Mouse (Mus musculus) myocyte (in vitro differentiated cells): Measurements from ENCODE around the gene Uqcrq. TPM values are rescaled to one million over a fixed set of nuclear protein-coding genes. Genes with fewer than 3 reads are reported as not detected.

Experiments
- H3K27me3 ChIP-seq: one replicate; pipeline ENCODE4 v1.6.1; 2011; ENCODE audit not compliant: control insufficient read depth, insufficient read depth, insufficient read length
- H3K36me3 ChIP-seq: one replicate; pipeline ENCODE4 v1.6.1; 2011; ENCODE audit not compliant: control insufficient read depth, insufficient read depth
- H3K4me2 ChIP-seq: one replicate; pipeline ENCODE4 v1.6.1; 2011; ENCODE audit warnings: low read depth, control low read depth
- H3K4me3 ChIP-seq: one replicate; pipeline ENCODE4 v1.5.1; 2011; ENCODE audit warnings: mild to moderate bottlenecking, control low read depth, moderate library complexity
- H3K79me2 ChIP-seq: one replicate; pipeline ENCODE4 v1.6.1; 2011; ENCODE audit not compliant: control insufficient read depth, insufficient read depth
- H3ac ChIP-seq: one replicate; pipeline ENCODE4 v1.6.1; 2011; ENCODE audit not compliant: control insufficient read depth, insufficient read length
- CEBPB ChIP-seq: IDR thresholded peaks from 2 replicates; pipeline ENCODE4 v1.6.1; 2011; ENCODE audit warnings: mild to moderate bottlenecking, moderate library complexity; ENCODE audit not compliant: poor library complexity, insufficient read depth, severe bottlenecking
- E2F4 ChIP-seq: IDR thresholded peaks from one replicate; pipeline ENCODE4 v1.6.1; 2011; ENCODE audit warnings: mild to moderate bottlenecking, control low read depth, moderate library complexity; ENCODE audit not compliant: insufficient read depth
- MAX ChIP-seq: IDR thresholded peaks from one replicate; pipeline ENCODE4 v1.6.1; 2011; ENCODE audit warnings: low read depth, mild to moderate bottlenecking, control low read depth
- MYOD1 ChIP-seq, 3 experiments: IDR thresholded peaks; one replicate each; pipeline ENCODE4 v1.6.1; 2011; ENCODE audit warnings: control low read depth in 2 of 3, low read depth in 2 of 3, mild to moderate bottlenecking in 2 of 3, moderate library complexity in 1 of 3; ENCODE audit not compliant: insufficient read length in 2 of 3, control insufficient read depth in 1 of 3
- MYOG ChIP-seq, 3 experiments: IDR thresholded peaks; one replicate each; pipeline ENCODE4 v1.6.1; 2011; ENCODE audit warnings: control low read depth in 2 of 3, low read depth in 2 of 3, mild to moderate bottlenecking in 2 of 3; ENCODE audit not compliant: insufficient read length in 2 of 3, control insufficient read depth in 1 of 3, insufficient read depth in 1 of 3
- POLR2A ChIP-seq: IDR thresholded peaks from one replicate; pipeline ENCODE4 v1.6.1; 2011; ENCODE audit warnings: low read depth, mild to moderate bottlenecking, control low read depth, moderate library complexity; ENCODE audit not compliant: insufficient read length
- POLR2AphosphoS2 ChIP-seq: IDR thresholded peaks from one replicate; pipeline ENCODE4 v1.6.1; 2011; ENCODE audit warnings: low read depth, control low read depth; ENCODE audit not compliant: insufficient read length
- REST ChIP-seq: IDR thresholded peaks from one replicate; pipeline ENCODE4 v1.6.1; 2011; ENCODE audit warnings: mild to moderate bottlenecking, control low read depth, moderate library complexity; ENCODE audit not compliant: insufficient read depth, insufficient read length
- SRF ChIP-seq: IDR thresholded peaks from one replicate; pipeline ENCODE4 v1.6.1; 2011; ENCODE audit warnings: low read depth; ENCODE audit not compliant: control insufficient read depth, insufficient read length
- TCF12 ChIP-seq: IDR thresholded peaks from one replicate; pipeline ENCODE4 v1.6.1; 2011; ENCODE audit warnings: mild to moderate bottlenecking, control low read depth; ENCODE audit not compliant: poor library complexity, insufficient read depth, severe bottlenecking
- TCF3 ChIP-seq: IDR thresholded peaks from one replicate; pipeline ENCODE4 v1.6.1; 2011; ENCODE audit warnings: low read depth, control low read depth; ENCODE audit not compliant: insufficient read length
- USF1 ChIP-seq: IDR thresholded peaks from one replicate; pipeline ENCODE4 v1.6.1; 2011; ENCODE audit warnings: low read depth, mild to moderate bottlenecking, control low read depth, moderate library complexity
- polyA plus RNA-seq: library from polyadenylated mRNA; unstranded; fragments of >200 nt; fragmentation: generic; extraction: Trizol; gene quantifications from one replicate; pipeline ENCODE4 v1.2.1, GENCODE M21; 2012; ENCODE audit warnings: missing spikeins

Uqcrq gene
- polyA plus RNA-seq, 1 experiment: 1,153 TPM

GRCm38 (mm10) chr11:53475620-53476019 is 45.0 kb upstream of the Uqcrq start:
- H3ac ChIP-seq: no peak overlapping the region
- TF ChIP-seq CEBPB (no peak), REST (no peak), MYOG (IDR thresholded peaks at IDR 0.05; ENCODE audit: control insufficient read depth in 1 of 3, insufficient read depth in 1 of 3, insufficient read length in 2 of 3, low read depth in 2 of 3) (no peak), POLR2A (no peak), MAX (no peak), SRF (no peak), POLR2AphosphoS2 (no peak), E2F4 (no peak), TCF3 (no peak), USF1 (no peak), TCF12 (no peak), MYOD1 (IDR thresholded peaks at IDR 0.05; ENCODE audit: control insufficient read depth in 1 of 3, insufficient read length in 2 of 3, low read depth in 2 of 3) (no peak)

DNA sequence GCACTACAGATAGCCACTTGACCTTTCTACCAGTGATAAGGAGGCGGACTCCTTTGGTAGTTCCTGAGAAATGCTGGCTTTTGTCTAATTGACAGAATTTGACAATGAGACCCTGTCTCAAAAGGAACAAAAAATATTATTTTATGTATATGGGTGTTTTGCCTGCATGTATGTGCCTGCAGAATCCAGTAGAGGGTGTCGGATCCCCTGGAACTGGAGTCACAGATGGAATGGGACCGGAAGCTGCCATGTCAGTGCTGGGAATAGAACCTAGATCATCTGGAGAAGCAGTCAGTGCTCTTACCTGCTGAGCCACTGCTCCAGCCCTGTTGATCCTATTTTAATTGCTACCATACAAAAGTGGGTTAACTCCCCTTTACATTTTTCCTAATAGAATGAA is 42.1 kb upstream of the Uqcrq start:
- Histone ChIP-seq H3K4me2 (no peak overlapping the region), H3K79me2 (no peaks in the 10 kb centered on the region), H3K36me3 (no peaks in the 10 kb centered on the region), H3K27me3 (peaks cover 12% of the 10 kb centered on the region), H3K4me3 (no peak overlapping the region), H3ac (no peak overlapping the region)
- TF ChIP-seq SRF: no peak
- no peak for TF ChIP-seq E2F4
- no peak for TF ChIP-seq USF1
- TF ChIP-seq TCF3: no peak
- no peak for TF ChIP-seq POLR2A
- no peak for TF ChIP-seq POLR2AphosphoS2
- TF ChIP-seq CEBPB: no peak
- no peak for TF ChIP-seq MYOG (IDR thresholded peaks at IDR 0.05; ENCODE audit: control insufficient read depth in 1 of 3, insufficient read depth in 1 of 3, insufficient read length in 2 of 3, low read depth in 2 of 3)
- TF ChIP-seq TCF12: no peak
- no peak for TF ChIP-seq MYOD1 (IDR thresholded peaks at IDR 0.05; ENCODE audit: control insufficient read depth in 1 of 3, insufficient read length in 2 of 3, low read depth in 2 of 3)
- TF ChIP-seq MAX: no peak
- TF ChIP-seq REST: no peak

More at GRCm38 (mm10) chr11:53475620-53476019, 45.0 kb upstream of the Uqcrq start:
- peaks cover 12% of the 10 kb centered on the region for H3K27me3 ChIP-seq
- H3K79me2 ChIP-seq: no peaks in the 10 kb centered on the region
- H3K4me2 ChIP-seq: no peak overlapping the region
- no peak overlapping the region for H3K4me3 ChIP-seq
- no peaks in the 10 kb centered on the region for H3K36me3 ChIP-seq

- H3ac ChIP-seq: no peak within 1 kb of the TSS
- TF ChIP-seq MAX (no peak), MYOG (IDR thresholded peaks at IDR 0.05; ENCODE audit: control insufficient read depth in 1 of 3, insufficient read depth in 1 of 3, insufficient read length in 2 of 3, low read depth in 2 of 3) (no peak), REST (no peak), E2F4 (no peak), CEBPB (no peak), POLR2A (no peak), MYOD1 (IDR thresholded peaks at IDR 0.05; ENCODE audit: control insufficient read depth in 1 of 3, insufficient read length in 2 of 3, low read depth in 2 of 3) (no peak), USF1 (no peak), TCF3 (no peak), TCF12 (no peak), SRF (no peak), POLR2AphosphoS2 (no peak)
- H3K4me2 ChIP-seq: peak within 1 kb of the TSS; percentile 66
- no peak within 1 kb of the TSS for H3K4me3 ChIP-seq
- H3K36me3 ChIP-seq: no peaks in the 10 kb centered on the region
- H3K27me3 ChIP-seq: peaks cover 12% of the 10 kb centered on the region
- H3K79me2 ChIP-seq: no peaks in the 10 kb centered on the region
These were observed 39.5 kb upstream of the Uqcrq start, which contains the start of gene Gm9837 for GRCm38 (mm10) chr11:53469968-53470695. Gm9837 (minus strand) TSS chr11:53470479.

GRCm38 (mm10) chr11:53469294-53469967 is 38.8 kb upstream of the Uqcrq start:
- no peak overlapping the region for H3ac ChIP-seq
- H3K79me2 ChIP-seq: no peaks in the 10 kb centered on the region
- no peaks in the 10 kb centered on the region for H3K36me3 ChIP-seq
- no peak for TF ChIP-seq CEBPB
- no peak for TF ChIP-seq TCF12
- TF ChIP-seq SRF: no peak
- TF ChIP-seq POLR2A: no peak
- TF ChIP-seq REST: no peak
- TF ChIP-seq USF1: no peak
- TF ChIP-seq MYOD1 (IDR thresholded peaks at IDR 0.05; ENCODE audit: control insufficient read depth in 1 of 3, insufficient read length in 2 of 3, low read depth in 2 of 3): no peak
- no peak for TF ChIP-seq MAX
- no peak for TF ChIP-seq TCF3
- no peak for TF ChIP-seq POLR2AphosphoS2
- H3K4me3 ChIP-seq: no peak overlapping the region
- peak overlapping the region; percentile 66 for H3K4me2 ChIP-seq
- H3K27me3 ChIP-seq: peaks cover 7% of the 10 kb centered on the region
